Mouse (Mus musculus) ES-Bruce4 (cell line): ENCODE measurements at regions not wholly inside any gene's neighbourhood (a gene's known extent, or its start where the extent isn't known, plus 50 kb on each side); places are given as distances from the start of the nearest gene placed in this dataset.
A peak's percentile ranks its signal among the peaks of the same experiment; 100 is the strongest.
"Not testable (repeated sequence)": the region's sequence is repeated elsewhere in the genome, so short reads cannot be mapped to it uniquely, and the experiment has no call there.

ENCODE experiments used
- H3K27ac ChIP-seq: 2 replicates; pipeline ENCODE4 v1.5.1; 2012; ENCODE audit warnings: low read length, inconsistent platforms; ENCODE audit not compliant: insufficient read depth
- H3K27me3 ChIP-seq: 2 replicates; pipeline ENCODE4 v1.6.1; 2012; ENCODE audit warnings: mild to moderate bottlenecking, low read length, inconsistent platforms; ENCODE audit not compliant: control insufficient read depth, poor library complexity, insufficient read depth, severe bottlenecking
- H3K36me3 ChIP-seq: 2 replicates; pipeline ENCODE4 v1.6.1; 2012; ENCODE audit warnings: inconsistent platforms, mild to moderate bottlenecking, low read length, moderate library complexity; ENCODE audit not compliant: control insufficient read depth, poor library complexity, insufficient read depth, severe bottlenecking
- H3K4me1 ChIP-seq: one replicate; pipeline ENCODE4 v1.8.1; 2011; ENCODE audit warnings: low read length; ENCODE audit not compliant: control insufficient read depth, insufficient read depth
- H3K4me3 ChIP-seq: 2 replicates; pipeline ENCODE4 v1.5.1; 2011; ENCODE audit warnings: low read depth, mild to moderate bottlenecking, low read length
- H3K9ac ChIP-seq: 2 replicates; pipeline ENCODE4 v1.6.1; 2012; ENCODE audit warnings: low read depth, mild to moderate bottlenecking, inconsistent platforms; ENCODE audit not compliant: poor library complexity, severe bottlenecking
- H3K9me3 ChIP-seq: replicated peaks from 2 replicates; pipeline ENCODE4 v1.6.1; 2012; ENCODE audit warnings: mild to moderate bottlenecking, low read length, inconsistent platforms; ENCODE audit not compliant: control insufficient read depth, poor library complexity, insufficient read depth, severe bottlenecking
- CTCF ChIP-seq: IDR thresholded peaks from one replicate; pipeline ENCODE4 v1.8.1; 2011; ENCODE audit warnings: low read depth, low read length
- EP300 ChIP-seq: IDR thresholded peaks from 2 replicates; pipeline ENCODE4 v1.6.1; 2011; ENCODE audit warnings: low read depth, low read length; ENCODE audit not compliant: insufficient read depth
- POLR2A ChIP-seq: IDR thresholded peaks from one replicate; pipeline ENCODE4 v1.8.1; 2011; ENCODE audit warnings: low read length; ENCODE audit not compliant: insufficient read depth

DNA sequence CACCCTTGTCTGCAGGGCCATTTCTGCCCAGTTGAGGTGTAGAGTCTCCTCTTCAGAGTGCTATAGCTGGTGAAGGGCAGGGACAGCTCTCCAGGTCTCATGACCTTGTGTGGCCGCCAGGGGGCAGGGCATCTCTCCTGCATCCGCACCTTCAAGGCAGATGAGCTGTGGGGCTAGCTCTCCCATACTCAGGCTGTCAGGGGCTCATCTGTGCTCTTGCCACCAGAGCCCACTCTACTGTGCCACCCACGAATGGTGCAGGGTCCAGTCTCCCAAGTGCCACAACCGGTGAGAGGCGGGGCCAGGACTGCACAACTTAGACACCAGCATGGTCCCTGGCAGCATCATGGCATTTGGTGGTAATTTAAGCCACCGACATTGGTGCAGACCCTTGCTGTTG is 111.3 kb downstream of the Syt10 start:
- TF ChIP-seq POLR2A: no peak
- peak; percentile 92 for TF ChIP-seq CTCF
- no peaks in the 10 kb centered on the region for H3K36me3 ChIP-seq
- H3K9me3 ChIP-seq: no peaks in the 10 kb centered on the region

DNA sequence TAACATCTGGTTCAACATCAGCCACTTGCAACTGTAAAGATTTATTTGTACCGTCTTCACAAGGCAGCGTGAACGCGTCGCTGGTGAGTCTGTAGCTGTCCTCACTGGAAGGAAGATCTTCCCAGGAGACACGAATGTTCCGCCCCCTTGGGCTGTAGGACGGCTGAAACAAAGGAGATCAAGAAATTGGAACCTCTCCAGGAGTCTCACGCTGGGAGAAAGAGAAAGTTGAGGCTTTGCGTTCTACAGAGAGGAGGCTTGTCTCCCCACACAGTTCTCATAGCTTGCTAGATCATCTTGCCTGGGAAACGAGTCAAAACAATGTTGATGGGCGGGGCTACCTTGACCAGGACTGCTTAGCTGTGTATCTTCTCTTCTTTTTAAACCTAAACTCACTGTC is 117.3 kb downstream of the Syt10 start:
- TF ChIP-seq EP300 (no peak), POLR2A (no peak), CTCF (no peak)
- Histone ChIP-seq H3K9ac (no peak overlapping the region), H3K4me3 (no peak overlapping the region), H3K9me3 (no peaks in the 10 kb centered on the region), H3K4me1 (no peaks in the 10 kb centered on the region), H3K27ac (no peak overlapping the region), H3K27me3 (no peaks in the 10 kb centered on the region), H3K36me3 (no peaks in the 10 kb centered on the region)

More for the DNA sequence above, 111.3 kb downstream of the Syt10 start:
- Histone ChIP-seq H3K9ac (no peak overlapping the region), H3K4me3 (no peak overlapping the region), H3K27ac (no peak overlapping the region), H3K4me1 (no peaks in the 10 kb centered on the region), H3K27me3 (no peaks in the 10 kb centered on the region)

DNA sequence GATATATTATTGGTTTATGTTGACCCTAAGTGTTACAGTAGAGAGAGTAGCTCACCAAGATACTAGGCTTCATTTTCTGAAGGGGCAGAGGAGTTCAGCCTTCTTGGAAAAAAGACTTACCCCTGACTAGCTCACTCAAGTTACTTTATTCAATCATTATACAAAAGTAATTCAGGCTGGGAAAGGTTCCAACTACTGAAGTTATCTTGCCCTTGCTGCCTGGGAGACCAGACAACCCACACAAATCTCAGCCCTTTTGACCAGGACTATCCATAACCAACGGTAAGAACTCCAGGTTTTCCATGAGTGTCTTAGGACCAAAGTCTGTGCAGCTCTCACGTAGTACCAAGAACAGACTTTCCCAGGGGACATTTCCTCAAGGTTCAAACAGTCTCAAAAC is 105.5 kb upstream of the Rabl2 start:
- no peak for TF ChIP-seq CTCF
- TF ChIP-seq EP300: no peak
- no peak for TF ChIP-seq POLR2A
- no peaks in the 10 kb centered on the region for H3K9me3 ChIP-seq
- H3K4me3 ChIP-seq: no peak overlapping the region

DNA sequence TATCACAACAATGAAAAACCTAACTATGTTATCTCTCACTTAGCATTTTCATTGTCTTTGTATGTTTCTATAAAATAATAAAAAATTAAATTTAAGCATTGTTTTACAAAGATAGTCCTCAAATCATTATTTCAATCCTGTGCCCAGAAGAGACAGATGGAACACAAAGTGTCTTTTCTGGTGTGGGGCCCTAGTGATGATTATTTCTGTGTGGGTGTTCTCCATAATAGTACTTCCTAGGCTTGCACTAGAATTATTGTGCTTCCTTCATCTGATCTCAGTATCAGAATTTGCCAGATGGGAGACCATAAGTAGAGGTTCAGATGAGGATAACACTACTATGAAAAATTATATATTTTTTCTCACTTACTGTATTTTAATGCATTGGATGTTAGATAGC is 84.6 kb upstream of the Rabl2 start:
- Histone ChIP-seq H3K4me3 (no peak overlapping the region), H3K9ac (no peak overlapping the region), H3K27me3 (no peaks in the 10 kb centered on the region), H3K9me3 (no peaks in the 10 kb centered on the region), H3K27ac (no peak overlapping the region), H3K36me3 (no peaks in the 10 kb centered on the region), H3K4me1 (peaks cover under 1% of the 10 kb centered on the region)
- no peak for TF ChIP-seq POLR2A
- TF ChIP-seq CTCF: no peak
- no peak for TF ChIP-seq EP300

More for the DNA sequence above, 105.5 kb upstream of the Rabl2 start:
- no peaks in the 10 kb centered on the region for H3K36me3 ChIP-seq
- H3K27me3 ChIP-seq: no peaks in the 10 kb centered on the region
- H3K9ac ChIP-seq: no peak overlapping the region
- no peak overlapping the region for H3K27ac ChIP-seq
- no peaks in the 10 kb centered on the region for H3K4me1 ChIP-seq

DNA sequence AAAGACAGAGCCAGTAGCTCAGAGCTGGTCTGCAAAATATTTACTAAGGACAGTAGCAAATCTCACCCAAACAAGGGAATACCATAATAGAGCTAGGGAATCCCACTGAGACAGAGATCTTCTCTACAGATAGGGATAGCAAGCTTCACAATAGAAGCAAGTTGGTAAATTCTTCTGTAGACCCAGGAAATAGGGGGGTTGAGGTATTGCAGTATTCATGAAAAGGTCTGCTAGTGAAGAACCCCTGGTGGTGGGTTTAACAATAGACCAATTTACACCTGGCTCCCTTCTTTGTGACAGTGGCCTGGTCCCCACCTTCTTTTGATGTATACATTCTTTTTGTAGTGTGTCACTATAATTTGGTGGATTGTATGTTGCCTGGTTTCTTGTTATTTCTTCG is 64.8 kb upstream of the Rabl2 start:
- Histone ChIP-seq H3K9me3 (peaks cover 18% of the 10 kb centered on the region), H3K27ac (0 out of 2 replicates have a peak overlapping the region, but pooled peaks have one; percentile 24)
- not testable (repeated sequence) for H3K4me3 ChIP-seq, H3K9ac ChIP-seq, H3K36me3 ChIP-seq, H3K4me1 ChIP-seq, H3K27me3 ChIP-seq
